Mouse (Mus musculus) limb, embryonic 13.5 days (tissue): ENCODE measurements around the gene Kdr. TPM values are rescaled to one million over a fixed set of nuclear protein-coding genes. Genes with fewer than 3 reads are reported as not detected.
A peak's percentile ranks its signal among the peaks of the same experiment; 100 is the strongest.

Experiments used
- ATAC-seq: fragments of 200-750 bp; cut with Nextera tagmentation; 2 replicates; pipeline ENCODE4 v1.8.0; 2017; ENCODE audit warnings: low read depth, moderate number of reproducible peaks, moderate TSS enrichment; ENCODE audit not compliant: low FRiP score
- H3K27ac ChIP-seq: fragments of 300-500 bp; sonication (generic); 2 replicates; pipeline ENCODE4 v1.5.1; 2015; ENCODE audit warnings: inconsistent platforms, mild to moderate bottlenecking, moderate library complexity
- H3K27me3 ChIP-seq: fragments of 300-500 bp; sonication (generic); 2 replicates; pipeline ENCODE4 v1.6.1; 2015; ENCODE audit warnings: mild to moderate bottlenecking, inconsistent platforms
- H3K36me3 ChIP-seq: fragments of 300-500 bp; sonication (generic); 2 replicates; pipeline ENCODE4 v1.6.1; 2015; ENCODE audit warnings: inconsistent platforms, mild to moderate bottlenecking, moderate library complexity
- H3K4me1 ChIP-seq: fragments of 300-500 bp; sonication (generic); 2 replicates; pipeline ENCODE4 v1.6.1; 2015; ENCODE audit warnings: inconsistent platforms
- H3K4me2 ChIP-seq: fragments of 300-500 bp; sonication (generic); replicated peaks from 2 replicates; pipeline ENCODE4 v1.6.1; 2015; ENCODE audit warnings: inconsistent platforms, mild to moderate bottlenecking, moderate library complexity
- H3K4me3 ChIP-seq: fragments of 300-500 bp; sonication (generic); 2 replicates; pipeline ENCODE4 v1.5.1; 2015; ENCODE audit warnings: moderate library complexity, mild to moderate bottlenecking, inconsistent platforms
- H3K9ac ChIP-seq: fragments of 300-500 bp; sonication (generic); 2 replicates; pipeline ENCODE4 v1.6.1; 2015; ENCODE audit warnings: mild to moderate bottlenecking, inconsistent platforms
- H3K9me3 ChIP-seq: fragments of 300-500 bp; sonication (generic); 2 replicates; pipeline ENCODE4 v1.6.1; 2016; ENCODE audit warnings: inconsistent platforms
- WGBS: fragments of 180-500 bp; shearing (Covaris S2); methylation state at CpG from one replicate; pipeline ENCODE4 v1.1.7; 2015; 5-methylcytosine and 5-hydroxymethylcytosine counted together
- polyA plus RNA-seq: library from polyadenylated mRNA; unstranded; fragments of >200 nt; fragmentation: Nextera tagmentation; extraction: Ambion mirVana; gene quantifications from 2 replicates; pipeline ENCODE4 v1.2.1, GENCODE M21; 2015

Gene Kdr
- polyA plus RNA-seq: 22.5 TPM in 2 replicates

DNA sequence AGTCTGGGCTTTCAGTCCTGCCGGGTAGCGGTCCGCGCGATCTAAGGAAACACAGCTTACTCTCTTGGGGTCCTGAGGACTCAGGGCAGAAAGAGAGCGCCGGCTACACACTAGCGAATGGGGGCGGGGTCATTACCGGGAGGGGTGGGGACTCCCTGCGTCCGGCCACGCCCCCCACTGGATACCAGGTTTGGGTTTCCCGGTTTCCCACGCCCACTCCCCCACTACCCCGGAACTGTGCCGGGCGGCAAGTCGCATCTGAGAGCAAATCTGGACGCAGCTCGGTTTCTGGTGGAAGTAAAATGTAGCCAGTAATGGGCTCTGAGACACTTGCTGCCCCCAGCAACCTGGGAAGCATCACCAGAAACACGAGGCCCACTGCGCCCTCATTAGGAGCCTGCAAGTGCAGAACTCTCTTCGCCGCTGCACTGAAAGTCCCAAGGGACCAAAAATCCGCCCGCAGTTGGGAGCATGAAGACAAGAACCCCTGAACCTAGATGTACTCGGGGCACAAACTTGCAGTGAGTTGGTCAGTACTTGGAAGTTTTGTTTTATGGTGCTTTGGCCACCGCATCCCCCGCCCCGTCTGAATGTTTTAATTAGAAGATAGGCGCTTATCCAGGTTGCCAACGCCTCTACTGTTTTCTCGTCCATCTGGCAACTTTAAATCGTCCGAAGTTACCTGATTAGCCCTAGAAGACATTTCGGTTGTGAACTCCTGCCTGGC is at the start of gene Kdr:
Kdr (minus strand) TSS at position 85 of the 727 bp plus-strand sequence.
- WGBS: under 1% methylated on average over 37 of the region's 37 CpGs
- Histone ChIP-seq H3K9ac (peak within 1 kb of the TSS; percentile 74), H3K27ac (peak within 1 kb of the TSS; percentile 15; the same call in 1 of the 2 replicates), H3K36me3 (no peaks in the 10 kb centered on the region), H3K4me2 (peak within 1 kb of the TSS; percentile 94), H3K27me3 (peaks cover 70% of the 10 kb centered on the region), H3K9me3 (no peaks in the 10 kb centered on the region), H3K4me3 (peak within 1 kb of the TSS; percentile 62), H3K4me1 (peaks cover 13% of the 10 kb centered on the region)
- ATAC-seq: peak; percentile 89

GRCm38 (mm10) chr5:76026805-76027204 is 48.5 kb upstream of the Kdr start:
- no peaks in the 10 kb centered on the region for H3K4me1 ChIP-seq
- H3K4me2 ChIP-seq: no peak overlapping the region
- H3K9me3 ChIP-seq: no peaks in the 10 kb centered on the region
- no peaks in the 10 kb centered on the region for H3K27me3 ChIP-seq
- H3K27ac ChIP-seq: no peak overlapping the region
- WGBS: 75% methylated on average over 6 of the region's 6 CpGs
- no peak for ATAC-seq
- H3K4me3 ChIP-seq: no peak overlapping the region
- no peaks in the 10 kb centered on the region for H3K36me3 ChIP-seq
- no peak overlapping the region for H3K9ac ChIP-seq

DNA sequence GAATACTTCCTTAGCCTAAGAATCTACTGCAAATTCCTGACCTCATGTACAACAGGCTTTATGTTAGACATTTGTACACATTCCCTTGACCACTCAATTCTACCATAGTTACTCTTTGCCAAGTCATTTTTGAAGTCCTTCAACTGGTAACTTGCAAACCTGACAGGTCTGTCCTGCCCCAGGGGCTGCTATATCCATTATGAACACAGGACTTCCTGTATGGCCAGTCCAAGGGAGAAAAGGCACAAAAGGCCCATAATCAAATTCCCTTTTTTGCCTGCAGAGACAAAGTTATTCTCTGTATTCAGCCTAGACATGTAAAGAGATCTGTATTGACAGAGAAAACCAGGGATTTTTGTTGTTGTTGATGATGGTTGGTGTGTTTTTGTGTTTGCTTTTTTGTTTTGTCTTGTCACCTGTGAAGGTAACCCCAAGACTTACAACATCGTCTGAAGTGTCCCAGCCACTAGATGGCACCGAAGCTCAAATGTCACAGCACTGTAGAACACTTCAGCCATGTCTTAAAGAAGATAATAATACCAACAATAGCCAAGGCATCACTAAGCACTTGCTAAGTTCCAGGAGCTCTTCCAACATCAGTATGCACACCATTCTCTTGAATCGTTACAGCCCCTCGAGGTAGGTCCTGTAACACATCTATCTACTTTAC is 47.9 kb upstream of the Kdr start:
- Histone ChIP-seq H3K4me2 (no peak overlapping the region), H3K36me3 (no peaks in the 10 kb centered on the region), H3K9me3 (no peaks in the 10 kb centered on the region), H3K9ac (no peak overlapping the region), H3K27ac (no peak overlapping the region), H3K4me1 (no peaks in the 10 kb centered on the region), H3K27me3 (no peaks in the 10 kb centered on the region), H3K4me3 (no peak overlapping the region)
- no peak for ATAC-seq
- 62% methylated on average over 4 of the region's 4 CpGs for WGBS

DNA sequence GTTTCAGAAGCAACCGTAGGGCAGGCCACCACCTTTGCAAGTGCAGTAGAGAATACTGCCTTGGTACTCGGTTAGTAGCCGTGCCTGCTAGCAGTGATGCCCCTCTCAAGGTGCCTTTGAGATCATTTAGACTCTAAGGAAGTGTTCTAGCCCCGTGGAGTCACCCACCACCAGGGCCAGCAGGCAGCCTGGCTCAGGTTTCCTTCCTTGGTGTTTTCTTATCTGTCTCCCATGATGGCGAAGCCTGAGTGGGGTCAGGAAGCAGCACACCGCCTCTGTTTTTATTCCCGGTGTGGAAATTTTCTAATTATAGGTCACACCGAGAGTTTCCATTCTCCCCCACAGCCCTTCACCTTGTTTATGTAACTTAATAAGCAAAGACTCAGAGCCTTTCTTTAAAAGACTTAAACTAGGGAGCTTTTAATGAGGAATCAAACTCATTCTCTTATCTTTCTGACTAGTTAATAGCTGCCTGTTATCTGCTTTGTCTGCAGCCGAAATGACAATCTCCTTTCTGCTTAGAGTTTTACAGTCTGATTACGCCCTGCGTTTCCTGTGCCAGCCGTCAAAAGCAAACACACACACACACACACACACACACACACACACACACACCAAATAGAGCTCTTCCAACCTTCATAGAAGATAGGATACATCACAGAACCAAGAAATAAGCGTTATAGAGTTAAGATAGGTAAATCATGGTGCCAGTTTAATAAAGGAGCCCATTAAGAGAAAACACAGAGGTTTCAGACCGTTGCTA is 44.9 kb upstream of the Kdr start:
- Histone ChIP-seq H3K4me2 (no peak overlapping the region), H3K4me3 (no peak overlapping the region), H3K9me3 (no peaks in the 10 kb centered on the region), H3K4me1 (no peaks in the 10 kb centered on the region), H3K36me3 (no peaks in the 10 kb centered on the region), H3K9ac (no peak overlapping the region), H3K27ac (no peak overlapping the region; the same call in 1 of the 2 replicates), H3K27me3 (no peaks in the 10 kb centered on the region)
- WGBS: 50% methylated on average over 14 of the region's 14 CpGs
- ATAC-seq: no peak

- no peaks in the 10 kb centered on the region for H3K4me1 ChIP-seq
- H3K27me3 ChIP-seq: no peaks in the 10 kb centered on the region
- no peak overlapping the region for H3K27ac ChIP-seq
- no peaks in the 10 kb centered on the region for H3K36me3 ChIP-seq
- 81% methylated on average over 6 of the region's 6 CpGs for WGBS
- no peaks in the 10 kb centered on the region for H3K9me3 ChIP-seq
- H3K9ac ChIP-seq: no peak overlapping the region
- ATAC-seq: no peak
- no peak overlapping the region for H3K4me3 ChIP-seq
- no peak overlapping the region for H3K4me2 ChIP-seq
These were observed 44.2 kb upstream of the Kdr start for GRCm38 (mm10) chr5:76022436-76022835.

GRCm38 (mm10) chr5:76018321-76018720 is 40.1 kb upstream of the Kdr start:
- 0 out of 2 replicates have a peak, but pooled peaks cover 4% of the 10 kb centered on the region for H3K4me1 ChIP-seq
- no peak overlapping the region for H3K4me2 ChIP-seq
- no peak for ATAC-seq
- no peaks in the 10 kb centered on the region for H3K27me3 ChIP-seq
- no peak overlapping the region for H3K4me3 ChIP-seq
- H3K27ac ChIP-seq: no peak overlapping the region
- H3K9me3 ChIP-seq: no peaks in the 10 kb centered on the region
- no peaks in the 10 kb centered on the region for H3K36me3 ChIP-seq
- no peak overlapping the region for H3K9ac ChIP-seq
- 85% methylated on average over 5 of the region's 5 CpGs for whole genome bisulfite sequencing

DNA sequence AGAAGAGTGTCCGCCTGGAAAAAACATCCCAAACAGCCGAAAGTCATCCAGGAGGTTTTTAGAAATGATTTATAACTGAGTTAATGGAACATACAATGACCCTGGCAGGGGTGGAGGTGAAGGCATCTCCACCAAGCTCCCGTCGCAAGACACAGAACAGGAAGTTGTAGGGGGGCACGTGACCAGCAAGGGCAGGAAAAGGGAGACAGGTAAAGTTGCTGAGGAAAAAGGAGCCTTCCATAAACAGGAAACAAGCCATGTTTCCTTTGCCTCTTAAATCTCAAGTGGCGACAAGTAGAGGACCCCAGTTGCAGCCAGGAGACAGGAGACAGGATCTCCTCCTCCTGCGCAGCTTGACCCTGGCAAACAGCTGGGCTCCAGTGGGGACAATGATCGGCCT is 37.8 kb upstream of the Kdr start:
- Histone ChIP-seq H3K9ac (no peak overlapping the region), H3K36me3 (no peaks in the 10 kb centered on the region), H3K4me1 (0 out of 2 replicates have a peak, but pooled peaks cover 4% of the 10 kb centered on the region), H3K27me3 (no peaks in the 10 kb centered on the region), H3K4me2 (no peak overlapping the region), H3K9me3 (no peaks in the 10 kb centered on the region), H3K4me3 (no peak overlapping the region), H3K27ac (no peak overlapping the region)
- no peak for ATAC-seq
- 53% methylated on average over 8 of the region's 8 CpGs for WGBS

DNA sequence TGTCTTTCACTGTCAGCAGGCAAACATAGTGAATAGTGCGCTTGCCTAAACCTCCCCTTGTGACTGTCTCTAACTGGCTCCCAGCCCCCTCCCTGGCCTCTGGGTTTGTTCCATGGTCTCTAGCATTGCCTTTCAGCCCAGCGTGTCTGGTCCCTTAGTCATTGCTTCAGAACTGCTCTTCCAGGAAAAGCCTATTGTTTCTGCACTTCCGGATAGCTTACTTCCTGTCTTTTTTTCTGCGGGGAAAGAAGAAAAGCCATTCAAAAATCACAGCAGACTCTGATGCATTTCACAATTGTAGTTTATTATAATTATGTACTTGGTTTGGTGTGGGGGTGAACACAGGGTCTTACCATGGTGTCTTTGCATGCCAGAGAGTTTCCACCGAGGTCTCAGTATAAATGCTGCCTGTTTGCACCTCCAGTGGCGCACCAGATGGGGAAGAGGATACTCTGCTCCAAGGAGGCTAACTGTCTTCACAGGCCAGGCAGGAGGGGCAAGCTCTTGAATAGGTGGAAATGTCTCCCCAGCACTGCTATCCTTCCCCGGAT is 35.7 kb upstream of the Kdr start:
- WGBS: 76% methylated on average over 7 of the region's 7 CpGs
- Histone ChIP-seq H3K4me2 (no peak overlapping the region), H3K27me3 (no peaks in the 10 kb centered on the region), H3K4me3 (no peak overlapping the region), H3K9me3 (no peaks in the 10 kb centered on the region), H3K36me3 (no peaks in the 10 kb centered on the region), H3K4me1 (0 out of 2 replicates have a peak, but pooled peaks cover 4% of the 10 kb centered on the region), H3K27ac (peak overlapping the region; percentile 15; the same call in 1 of the 2 replicates), H3K9ac (no peak overlapping the region)
- ATAC-seq: no peak

DNA sequence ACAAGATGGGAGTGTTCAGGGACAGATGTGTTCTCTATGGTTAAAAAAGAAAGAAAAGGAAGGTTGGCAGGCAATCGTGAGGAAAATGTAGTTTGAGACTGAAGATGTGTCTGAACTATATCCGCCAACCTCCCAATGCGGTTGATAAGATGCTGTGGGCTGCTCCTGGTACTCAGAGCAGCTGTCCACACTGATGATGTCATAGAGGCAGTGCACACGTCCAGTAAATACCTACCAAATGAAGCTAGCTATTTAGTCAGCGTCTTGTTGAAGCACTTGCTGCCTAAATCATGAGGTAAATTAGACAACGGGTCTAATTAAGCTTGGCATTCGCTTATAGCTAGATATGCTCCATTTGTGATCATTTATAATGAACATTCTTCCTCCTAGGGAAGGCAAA is 28.1 kb upstream of the Kdr start:
- H3K9me3 ChIP-seq: no peaks in the 10 kb centered on the region
- H3K4me2 ChIP-seq: no peak overlapping the region
- H3K9ac ChIP-seq: no peak overlapping the region
- 80% methylated on average over 7 of the region's 7 CpGs for WGBS
- ATAC-seq: no peak
- peaks cover 3% of the 10 kb centered on the region; the same call in 1 of the 2 replicates for H3K27me3 ChIP-seq
- H3K27ac ChIP-seq: no peak overlapping the region
- H3K4me1 ChIP-seq: no peaks in the 10 kb centered on the region
- H3K4me3 ChIP-seq: no peak overlapping the region
- H3K36me3 ChIP-seq: no peaks in the 10 kb centered on the region

- Histone ChIP-seq H3K36me3 (no peaks in the 10 kb centered on the region), H3K27me3 (no peaks in the 10 kb centered on the region), H3K9me3 (no peaks in the 10 kb centered on the region), H3K27ac (no peak overlapping the region), H3K4me2 (no peak overlapping the region), H3K9ac (no peak overlapping the region), H3K4me1 (no peaks in the 10 kb centered on the region), H3K4me3 (no peak overlapping the region)
- no peak for ATAC-seq
- 91% methylated on average over 8 of the region's 8 CpGs for WGBS
These were observed 12.0 kb upstream of the Kdr start for GRCm38 (mm10) chr5:75990212-75990611.

GRCm38 (mm10) chr5:75987530-75987929 is 9.3 kb upstream of the Kdr start:
- Histone ChIP-seq H3K9me3 (no peaks in the 10 kb centered on the region), H3K36me3 (no peaks in the 10 kb centered on the region), H3K4me1 (no peaks in the 10 kb centered on the region), H3K27ac (no peak overlapping the region), H3K4me2 (no peak overlapping the region), H3K9ac (no peak overlapping the region), H3K4me3 (no peak overlapping the region), H3K27me3 (no peaks in the 10 kb centered on the region)
- 85% methylated on average over 8 of the region's 8 CpGs for WGBS
- ATAC-seq: no peak
